Mouse (Mus musculus) gastrocnemius, adult 8-10 months (tissue): ENCODE results near the gene Fgfr2. TPM values are rescaled to one million over a fixed set of nuclear protein-coding genes. Genes with fewer than 3 reads are reported as not detected.

ENCODE experiments used
- DNase-seq, 2 experiments: peaks; one replicate each; pipeline ENCODE4 v3.0.0; 2022; ENCODE audit warnings: low spot score in 2 of 2
- total RNA-seq, 4 experiments: library from RNA; stranded (reverse); gene quantifications; 2 replicates each; pipeline ENCODE4 v1.2.4; 2022

Fgfr2 gene
- total RNA-seq, 4 experiments from 2014 or later: 0.17 to 1.3 (median 0.62) TPM

- DNase-seq: no peak
These were observed 2918.0 kb downstream of the Fgfr2 start for GRCm38 (mm10) chr7:130205140-130205539.

DNA sequence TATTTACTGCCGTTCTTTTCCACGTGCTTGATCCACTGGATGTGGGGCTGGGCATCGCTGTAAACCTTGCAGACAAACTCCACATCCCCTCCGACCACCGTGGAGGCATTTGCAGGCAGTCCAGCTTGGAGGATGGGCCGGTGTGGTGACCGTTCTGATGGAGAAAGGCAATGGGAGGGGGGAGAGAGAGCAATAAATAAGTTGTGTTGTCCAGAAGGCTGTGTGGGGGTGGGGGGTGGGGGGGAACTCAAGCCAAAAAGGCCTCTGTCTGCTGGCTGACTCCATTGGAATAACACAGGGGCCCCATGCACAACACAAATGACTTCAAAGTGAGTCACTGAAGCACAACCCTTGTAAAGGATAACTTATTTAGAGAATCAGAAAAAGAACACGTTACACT is 2922.1 kb downstream of the Fgfr2 start:
- no peak for DNase-seq

- DNase-seq: no peak
These were observed 2923.2 kb downstream of the Fgfr2 start for GRCm38 (mm10) chr7:130199951-130200350.

DNA sequence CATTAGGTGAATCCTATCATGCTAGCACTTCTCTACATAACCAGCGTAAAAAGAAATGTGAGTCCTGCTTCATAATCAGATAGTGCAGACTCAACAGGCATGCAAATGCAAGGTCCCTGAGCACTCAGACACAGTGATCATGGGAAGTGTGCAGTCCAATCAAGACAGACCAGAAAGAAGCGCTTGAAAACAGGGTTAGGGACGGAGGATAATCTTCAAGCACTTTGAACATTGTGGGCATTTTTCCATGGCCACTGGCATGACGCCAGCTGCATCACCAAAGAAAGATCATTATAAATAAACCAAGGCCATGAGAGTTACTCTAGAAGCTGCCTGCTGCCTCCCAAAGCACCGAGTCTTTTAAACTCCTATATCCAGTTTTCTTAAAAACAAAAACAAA is 2923.8 kb downstream of the Fgfr2 start:
- no peak for DNase-seq

DNA sequence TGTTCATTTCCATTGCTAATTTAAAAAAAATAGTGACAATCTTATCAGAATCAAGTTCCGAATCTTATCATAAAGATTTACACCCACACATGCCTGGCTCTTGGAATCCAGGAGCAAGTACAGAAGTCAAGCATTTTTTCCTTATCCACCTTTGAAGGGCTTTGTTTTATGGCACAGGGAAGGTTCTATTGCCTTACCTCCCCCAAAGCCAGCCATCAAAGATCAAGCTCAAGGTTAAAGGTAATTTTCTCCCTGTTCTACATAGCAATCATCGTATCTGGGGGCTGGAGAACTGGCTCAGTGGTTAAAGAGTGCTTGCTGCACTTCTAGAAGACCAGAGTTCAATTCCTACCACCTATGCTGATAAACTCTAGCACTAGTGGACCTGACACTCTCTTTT is 2928.1 kb downstream of the Fgfr2 start:
- no peak for DNase-seq

DNA sequence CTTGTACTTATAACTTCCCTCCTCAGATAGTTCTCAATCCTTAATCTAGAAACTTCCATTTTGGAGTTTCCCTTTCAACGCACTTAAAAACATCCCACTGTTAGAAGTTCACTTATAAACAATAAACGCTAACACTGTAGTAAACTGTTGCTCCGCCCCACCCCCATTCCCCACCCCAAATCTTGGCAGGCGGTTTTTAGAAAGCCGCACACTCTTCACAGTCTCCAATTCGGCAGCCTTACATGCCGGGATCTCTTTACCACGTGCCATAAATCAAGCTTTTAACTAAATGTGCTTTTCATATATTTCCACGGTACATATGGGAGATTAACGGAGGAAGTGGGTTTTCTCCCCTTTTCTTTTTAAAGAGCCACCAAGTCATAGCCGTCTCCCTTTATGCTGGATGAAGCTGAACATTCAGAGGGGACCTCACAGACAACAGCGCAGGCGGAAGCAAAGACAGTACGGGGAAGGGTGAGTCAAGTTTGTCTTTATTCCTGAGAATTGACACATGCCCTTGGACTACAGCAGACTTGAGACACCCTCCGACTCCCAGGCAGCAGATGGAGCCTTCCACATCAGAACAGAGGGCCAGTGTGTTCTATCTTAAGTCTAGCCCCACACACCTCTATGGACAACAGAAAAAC is 2932.7 kb downstream of the Fgfr2 start:
- no peak for DNase-seq

GRCm38 (mm10) chr7:130189901-130190300 is 2933.2 kb downstream of the Fgfr2 start:
- DNase-seq: no peak

DNA sequence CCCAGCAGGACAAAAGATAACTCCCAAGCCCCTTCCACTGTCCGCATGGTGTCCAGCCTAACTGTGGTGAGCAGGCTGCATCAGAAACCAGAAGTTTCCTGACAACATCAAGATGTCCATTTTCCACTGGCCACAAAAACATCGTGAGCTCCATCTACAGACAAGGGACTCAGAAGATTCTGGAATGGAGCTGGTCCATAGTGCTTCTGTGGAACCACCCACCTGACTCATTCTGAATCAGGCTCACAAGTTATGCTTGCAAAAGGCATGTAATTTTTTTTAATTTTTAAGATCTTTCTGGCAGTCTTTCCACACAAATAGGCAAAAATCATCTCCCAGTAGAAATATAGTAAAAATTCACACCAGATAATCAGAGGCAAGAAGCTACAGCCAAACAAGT is 2935.0 kb downstream of the Fgfr2 start:
- DNase-seq: no peak

GRCm38 (mm10) chr7:130184864-130185263 is 2938.3 kb downstream of the Fgfr2 start:
- no peak for DNase-seq

DNA sequence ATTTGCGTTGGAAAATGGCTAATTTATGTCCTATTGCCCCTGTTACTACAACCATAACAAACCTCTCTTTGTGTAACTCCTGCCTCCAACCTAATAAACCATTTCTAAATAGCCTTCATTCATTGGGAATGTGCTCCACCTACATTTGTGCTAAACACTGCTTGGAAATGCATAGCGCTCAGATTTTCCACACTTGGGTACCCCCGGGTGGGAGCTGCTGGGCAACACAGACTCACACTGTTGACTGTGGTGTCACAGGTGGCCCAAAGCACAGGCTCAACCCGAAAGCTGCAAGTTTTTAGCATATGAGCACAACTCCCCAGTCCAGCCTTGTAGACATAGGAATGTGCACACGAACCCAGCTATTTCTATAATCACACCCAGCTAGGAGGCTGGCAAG is 2939.2 kb downstream of the Fgfr2 start:
- DNase-seq: no peak

DNA sequence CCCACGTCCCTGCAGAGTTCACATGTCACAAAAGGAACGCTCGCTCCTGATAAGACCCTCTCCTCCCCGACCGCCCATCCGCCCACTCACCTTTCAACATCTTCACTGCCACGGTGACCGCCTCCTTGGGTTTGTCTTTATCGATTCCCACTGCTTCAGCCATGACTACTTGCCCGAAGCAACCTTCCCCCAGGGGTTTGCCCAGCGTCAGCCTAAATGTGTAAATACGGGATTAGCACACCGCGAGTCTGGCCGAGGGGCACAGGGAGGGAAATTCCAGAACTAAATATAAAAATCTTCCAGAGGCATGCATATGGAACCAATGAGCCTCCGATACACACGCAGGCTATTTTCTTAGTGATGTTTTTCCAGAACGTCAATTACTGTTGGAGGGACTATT is 2940.6 kb downstream of the Fgfr2 start:
- DNase-seq: no peak

DNA sequence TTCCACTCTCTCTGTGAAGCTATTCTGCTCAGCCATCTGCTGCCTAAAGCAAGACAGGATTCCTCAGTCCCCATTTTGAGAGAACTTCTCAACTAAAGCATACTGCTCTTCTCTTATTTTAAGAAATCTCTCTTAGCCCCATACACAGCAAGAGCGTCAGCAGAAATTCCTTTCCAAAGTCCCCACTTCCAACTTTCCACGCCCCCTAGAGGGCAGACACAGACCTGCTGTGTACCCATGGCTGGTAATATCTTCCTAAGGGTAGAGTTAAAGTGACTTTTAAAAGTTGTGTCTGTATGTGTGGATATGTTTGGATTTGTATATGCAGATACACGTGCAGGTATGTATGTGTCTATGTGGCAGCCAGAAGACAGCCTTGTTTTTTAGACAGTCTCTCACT is 2944.2 kb downstream of the Fgfr2 start:
- no peak for DNase-seq

DNA sequence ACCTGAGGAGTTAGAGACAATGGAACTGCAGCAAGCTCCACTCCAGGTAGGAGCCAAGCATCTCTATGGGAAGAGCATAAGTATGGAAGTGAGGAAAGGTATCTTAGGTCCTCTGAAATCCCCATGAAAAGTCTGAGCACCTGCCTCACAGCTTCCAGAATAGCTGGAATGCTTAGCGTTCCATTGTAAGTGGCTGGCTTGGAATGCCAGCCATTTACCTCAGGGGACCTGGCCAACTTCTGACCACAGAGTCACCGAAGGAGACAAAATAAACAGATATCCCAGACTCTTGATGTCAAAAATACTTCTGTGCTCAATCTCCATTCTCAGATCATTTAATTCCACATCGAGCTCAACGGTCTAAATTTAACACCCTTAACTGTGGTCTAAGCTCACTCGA is 2946.1 kb downstream of the Fgfr2 start:
- DNase-seq: no peak

- DNase-seq: peak in 1 of 2 experiments; percentile 4
These were observed 2948.6 kb downstream of the Fgfr2 start for GRCm38 (mm10) chr7:130174525-130174924.

- DNase-seq: no peak
These were observed 2949.2 kb downstream of the Fgfr2 start for GRCm38 (mm10) chr7:130173914-130174313.

DNA sequence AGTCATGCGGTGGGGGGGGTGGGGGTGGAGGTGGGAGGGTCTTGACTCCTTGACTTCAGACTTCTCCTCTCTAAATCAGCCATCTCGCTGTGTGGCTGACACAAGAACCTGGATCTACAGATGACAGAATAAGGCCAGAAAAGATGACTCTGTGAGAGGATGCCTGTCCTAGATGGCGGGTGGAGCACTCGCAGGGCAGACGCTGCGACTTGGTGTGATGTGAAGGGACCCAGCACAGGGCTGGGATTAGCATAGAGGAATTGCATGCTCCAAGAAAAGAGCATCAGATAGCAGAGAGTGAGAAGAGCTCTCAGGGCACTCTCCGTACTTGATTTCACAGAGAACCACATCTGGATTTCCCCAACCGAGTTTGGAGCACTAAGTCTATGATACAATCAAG is 2953.0 kb downstream of the Fgfr2 start:
- DNase-seq: no peak

DNA sequence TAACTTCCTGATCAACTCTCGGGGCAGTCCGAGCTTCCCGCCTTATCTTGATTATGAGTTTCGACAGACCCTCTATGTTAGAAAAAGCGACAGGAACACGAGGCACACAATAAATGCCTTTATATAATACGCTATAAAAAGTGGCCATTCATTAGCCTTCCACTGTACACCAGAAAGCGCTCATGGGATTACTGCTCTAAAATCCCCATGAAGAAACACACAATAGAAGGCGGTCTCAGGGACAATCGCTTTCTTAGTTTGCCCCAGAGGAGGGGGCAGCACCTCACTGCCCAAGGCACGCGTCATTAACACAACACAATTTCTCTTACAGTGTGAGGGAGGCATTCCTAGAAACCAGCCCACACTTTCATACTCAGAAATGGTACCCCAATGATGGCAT is 2954.9 kb downstream of the Fgfr2 start:
- no peak for DNase-seq

DNA sequence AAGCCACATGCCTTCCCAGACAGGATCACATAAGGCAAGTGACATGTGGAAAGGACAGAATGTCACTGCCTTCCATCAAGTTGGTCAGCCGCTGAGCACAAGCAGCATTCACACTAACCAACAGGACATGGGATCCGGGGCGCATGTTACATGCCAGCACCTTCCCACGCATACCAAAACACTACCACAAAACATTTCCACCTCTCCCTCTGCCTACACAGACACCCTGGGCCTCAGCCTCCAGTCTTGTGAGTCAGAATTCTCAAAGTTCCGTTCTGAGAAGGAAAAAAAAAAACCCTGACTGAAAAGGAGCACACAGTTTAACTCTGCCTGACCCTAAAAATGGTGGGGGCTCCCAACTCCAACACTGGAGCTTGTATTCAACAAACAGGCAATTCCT is 2955.9 kb downstream of the Fgfr2 start:
- DNase-seq: no peak

GRCm38 (mm10) chr7:130166190-130166589 is 2957.0 kb downstream of the Fgfr2 start:
- DNase-seq: no peak

- DNase-seq: no peak
These were observed 2957.7 kb downstream of the Fgfr2 start for GRCm38 (mm10) chr7:130165408-130165807.

- no peak for DNase-seq
These were observed 2960.4 kb downstream of the Fgfr2 start for GRCm38 (mm10) chr7:130162718-130163117.

DNA sequence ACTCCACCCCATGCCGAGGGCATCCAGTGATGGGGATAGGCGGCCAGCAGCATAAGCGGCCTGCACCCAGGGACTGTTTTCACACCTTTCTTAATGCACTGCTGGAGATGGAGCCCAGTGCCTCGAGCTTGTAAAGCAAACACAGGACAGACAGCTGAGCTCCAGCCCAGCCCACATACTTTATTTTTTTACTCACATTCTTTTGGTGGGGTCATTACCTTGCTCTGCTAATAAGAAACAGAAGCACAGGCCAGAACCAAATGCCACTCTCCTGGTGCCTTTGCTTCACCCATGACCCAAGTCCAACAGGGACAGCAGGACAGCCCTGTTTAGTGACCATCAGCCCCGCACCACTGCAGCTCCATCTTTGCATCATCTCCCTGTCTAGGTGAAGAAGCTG is 2961.6 kb downstream of the Fgfr2 start:
- no peak for DNase-seq

GRCm38 (mm10) chr7:130158845-130159244 is 2964.3 kb downstream of the Fgfr2 start:
- DNase-seq: no peak
